Mouse (Mus musculus) limb, embryonic 12.5 days (tissue): ENCODE data around the gene Rpsa. TPM values are rescaled to one million over a fixed set of nuclear protein-coding genes. Genes with fewer than 3 reads are reported as not detected.

ENCODE experiments used
- ATAC-seq: fragments of 200-750 bp; cut with Nextera tagmentation; 2 replicates; pipeline ENCODE4 v1.8.0; 2017; ENCODE audit warnings: low read depth, moderate TSS enrichment; ENCODE audit not compliant: insufficient number of reproducible peaks, insufficient read depth, low FRiP score, low TSS enrichment
- H3K27ac ChIP-seq: fragments of 300-500 bp; sonication (generic); 2 replicates; pipeline ENCODE4 v1.5.1; 2016; ENCODE audit warnings: mild to moderate bottlenecking, moderate library complexity
- H3K27me3 ChIP-seq: fragments of 300-500 bp; sonication (generic); 2 replicates; pipeline ENCODE4 v1.6.1; 2016; ENCODE audit warnings: mild to moderate bottlenecking, moderate library complexity
- H3K36me3 ChIP-seq: fragments of 300-500 bp; sonication (generic); 2 replicates; pipeline ENCODE4 v1.6.1; 2016; ENCODE audit warnings: mild to moderate bottlenecking, moderate library complexity
- H3K4me1 ChIP-seq: fragments of 300-500 bp; sonication (generic); replicated peaks from 2 replicates; pipeline ENCODE4 v1.6.1; 2016
- H3K4me2 ChIP-seq: fragments of 300-500 bp; sonication (generic); 2 replicates; pipeline ENCODE4 v1.6.1; 2016; ENCODE audit warnings: mild to moderate bottlenecking, moderate library complexity
- H3K4me3 ChIP-seq: fragments of 300-500 bp; sonication (generic); replicated peaks from 2 replicates; pipeline ENCODE4 v1.5.1; 2016; ENCODE audit warnings: mild to moderate bottlenecking
- H3K9ac ChIP-seq: fragments of 300-500 bp; sonication (generic); replicated peaks from 2 replicates; pipeline ENCODE4 v1.6.1; 2016; ENCODE audit warnings: mild to moderate bottlenecking, moderate library complexity
- H3K9me3 ChIP-seq: fragments of 300-500 bp; sonication (generic); 2 replicates; pipeline ENCODE4 v1.6.1; 2016; ENCODE audit warnings: mild to moderate bottlenecking, moderate library complexity
- WGBS: fragments of 180-500 bp; shearing (Covaris S2); methylation state at CpG from one replicate; pipeline ENCODE4 v1.1.7; 2016; 5-methylcytosine and 5-hydroxymethylcytosine counted together
- polyA plus RNA-seq: library from polyadenylated mRNA; unstranded; fragments of >200 nt; fragmentation: Nextera tagmentation; extraction: Ambion mirVana; gene quantifications from 2 replicates; pipeline ENCODE4 v1.2.1, GENCODE M21; 2016

Rpsa gene
- polyA plus RNA-seq, 1 experiment from 2014 or later: 1,159 TPM

DNA sequence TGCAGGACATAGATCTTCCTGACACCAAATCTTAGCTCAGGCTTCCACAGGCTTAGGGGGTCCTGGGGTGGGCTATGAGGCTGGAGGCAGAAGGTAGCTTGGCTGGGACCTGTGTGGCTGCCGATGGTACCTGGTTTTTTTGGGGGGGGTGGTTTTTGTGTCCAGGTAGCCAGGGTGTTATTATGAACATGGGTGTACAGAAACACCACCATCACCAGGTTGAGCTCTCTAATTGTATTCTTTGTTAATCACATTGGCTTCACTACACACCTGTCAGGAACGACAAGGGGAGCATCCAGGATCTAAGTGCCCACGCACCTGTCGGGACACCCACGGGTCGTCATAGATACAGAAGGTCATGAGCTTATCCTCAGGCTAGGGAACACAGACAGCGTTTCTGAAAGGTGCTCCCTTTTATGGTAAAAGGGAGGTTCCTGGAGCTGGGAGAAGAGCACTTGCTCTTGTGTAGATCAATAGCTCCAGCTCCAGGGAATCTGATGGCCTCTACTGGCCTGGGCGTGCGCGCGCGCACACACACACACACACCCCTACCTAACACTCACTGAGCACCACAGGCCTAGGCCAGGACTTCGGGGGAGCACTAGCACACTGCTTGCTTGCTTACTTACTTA is 7.2 kb downstream of the Rpsa start:
- peaks cover 35% of the 10 kb centered on the region for H3K36me3 ChIP-seq
- WGBS: 85% methylated on average over 13 of the region's 13 CpGs
- no peak overlapping the region for H3K4me3 ChIP-seq
- H3K4me1 ChIP-seq: no peaks in the 10 kb centered on the region
- H3K27me3 ChIP-seq: no peaks in the 10 kb centered on the region
- H3K9me3 ChIP-seq: no peaks in the 10 kb centered on the region
- H3K4me2 ChIP-seq: no peak overlapping the region
- no peak overlapping the region for H3K9ac ChIP-seq
- ATAC-seq: no peak; the same call in 1 of the 2 replicates
- H3K27ac ChIP-seq: no peak overlapping the region

DNA sequence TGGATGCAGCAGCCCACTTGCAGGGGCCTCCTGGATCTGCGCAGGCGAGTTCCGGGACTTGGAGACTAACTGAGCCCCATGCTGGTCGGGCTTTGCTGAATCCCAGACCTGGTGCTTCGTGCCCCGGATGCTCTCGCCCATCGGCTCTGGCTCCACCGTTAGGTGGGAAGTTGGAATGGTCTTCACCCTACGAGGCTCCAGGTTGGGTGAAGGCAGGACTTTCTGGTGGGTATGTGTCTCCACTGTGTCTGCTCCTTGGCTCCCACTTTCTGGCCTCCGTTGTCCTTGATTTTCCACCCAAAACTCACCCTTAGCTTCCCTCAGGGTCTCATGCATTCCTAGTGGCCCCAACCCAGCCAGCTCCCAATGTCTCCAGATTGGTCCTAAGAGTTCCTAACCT is 8.0 kb downstream of the Rpsa start:
- H3K4me2 ChIP-seq: no peak overlapping the region
- 91% methylated on average over 11 of the region's 11 CpGs for WGBS
- no peak overlapping the region for H3K9ac ChIP-seq
- no peak for ATAC-seq
- no peak overlapping the region for H3K4me3 ChIP-seq
- no peaks in the 10 kb centered on the region for H3K9me3 ChIP-seq
- H3K27ac ChIP-seq: no peak overlapping the region
- H3K36me3 ChIP-seq: peaks cover 27% of the 10 kb centered on the region
- no peaks in the 10 kb centered on the region for H3K27me3 ChIP-seq
- no peaks in the 10 kb centered on the region for H3K4me1 ChIP-seq

DNA sequence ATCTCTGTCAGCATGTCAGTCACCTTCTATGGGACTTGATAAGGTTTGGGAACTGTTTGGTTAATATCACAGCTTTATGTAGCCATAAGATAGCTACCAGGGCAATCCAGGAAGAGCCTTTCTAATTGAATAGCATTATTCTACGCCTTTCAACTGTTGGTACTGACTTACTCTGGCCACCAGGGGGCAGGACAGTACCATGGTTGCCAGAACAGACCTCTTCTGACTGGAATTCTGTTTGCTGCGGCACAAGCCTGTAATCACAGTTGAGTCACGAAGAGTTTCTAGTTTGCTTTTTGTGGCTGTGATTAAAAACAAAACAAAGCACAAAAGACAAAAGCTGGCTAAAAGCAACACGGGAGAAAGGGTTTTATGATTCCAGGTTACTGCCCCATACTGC is 13.2 kb downstream of the Rpsa start:
- Histone ChIP-seq H3K27ac (no peak overlapping the region), H3K36me3 (no peaks in the 10 kb centered on the region), H3K9me3 (no peaks in the 10 kb centered on the region), H3K4me2 (no peak overlapping the region), H3K27me3 (0 out of 2 replicates have a peak, but pooled peaks cover 3% of the 10 kb centered on the region), H3K9ac (no peak overlapping the region), H3K4me1 (no peaks in the 10 kb centered on the region), H3K4me3 (no peak overlapping the region)
- WGBS: 10% methylated on average over 4 of the region's 4 CpGs
- no peak for ATAC-seq

DNA sequence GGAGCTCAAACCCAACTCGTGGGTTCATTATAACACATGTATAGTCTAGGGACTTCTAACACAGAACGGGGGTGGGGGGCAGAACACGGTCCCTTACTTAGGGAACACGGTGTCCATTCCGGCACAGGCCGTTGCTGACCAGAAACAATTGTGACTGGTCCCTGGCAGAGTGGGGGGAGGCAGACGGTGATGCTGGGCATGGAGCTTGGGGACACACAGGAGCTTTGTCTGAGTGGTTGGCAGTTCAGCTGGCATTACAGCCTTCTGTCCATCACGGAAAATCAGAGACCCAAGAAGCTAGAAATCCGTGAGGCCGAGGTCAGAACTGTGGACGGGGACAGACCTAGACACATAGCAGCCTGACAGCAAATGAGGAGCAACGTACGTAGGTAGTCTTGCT is 17.0 kb downstream of the Rpsa start:
- ATAC-seq: no peak

DNA sequence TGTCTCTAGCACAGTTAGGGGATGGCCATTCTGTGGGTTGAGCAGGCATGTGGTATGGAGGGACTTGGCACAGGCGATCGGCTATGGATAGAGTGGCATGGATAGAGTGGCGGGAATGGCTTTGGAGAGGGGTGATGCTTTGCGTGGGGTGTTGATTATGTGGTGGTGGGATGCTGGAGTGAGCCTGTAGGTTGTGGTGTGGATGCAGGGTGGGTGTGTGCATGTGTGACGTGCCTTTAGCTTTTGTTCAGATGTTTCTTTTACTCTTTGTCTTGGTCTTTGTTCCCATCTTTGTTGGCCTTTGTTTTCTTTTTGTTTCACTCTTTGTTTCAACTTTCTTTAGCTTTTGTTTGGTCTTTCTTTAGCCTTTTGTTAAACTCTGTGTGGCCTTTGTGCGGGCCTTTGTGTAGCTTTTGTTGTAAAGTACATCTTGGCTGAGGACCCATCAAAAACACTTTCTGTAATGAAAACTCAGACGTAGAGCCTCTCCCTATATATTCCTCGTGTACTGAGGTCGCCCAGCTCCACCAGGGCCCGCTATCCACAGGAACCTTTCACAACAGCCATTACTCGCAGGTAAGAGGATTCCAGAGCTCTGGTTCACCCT is 21.8 kb downstream of the Rpsa start, which contains the start of gene Mobp:
Mobp (plus strand) TSS at position 486 of the 607 bp plus-strand sequence.
- no peak for ATAC-seq
- Histone ChIP-seq H3K4me1 (no peaks in the 10 kb centered on the region), H3K9ac (no peak within 1 kb of the TSS), H3K27me3 (peaks cover 3% of the 10 kb centered on the region; the same call in 1 of the 2 replicates), H3K27ac (no peak within 1 kb of the TSS), H3K4me3 (no peak within 1 kb of the TSS), H3K36me3 (no peaks in the 10 kb centered on the region), H3K4me2 (no peak within 1 kb of the TSS), H3K9me3 (no peaks in the 10 kb centered on the region)
- 84% methylated on average over 11 of the region's 11 CpGs for WGBS

More for the DNA sequence above, 17.0 kb downstream of the Rpsa start:
- Histone ChIP-seq H3K4me2 (no peak overlapping the region), H3K4me3 (no peak overlapping the region), H3K27me3 (0 out of 2 replicates have a peak, but pooled peaks cover 3% of the 10 kb centered on the region), H3K9ac (no peak overlapping the region), H3K27ac (no peak overlapping the region), H3K4me1 (no peaks in the 10 kb centered on the region), H3K36me3 (no peaks in the 10 kb centered on the region), H3K9me3 (no peaks in the 10 kb centered on the region)
- WGBS: 86% methylated on average over 13 of the region's 13 CpGs

DNA sequence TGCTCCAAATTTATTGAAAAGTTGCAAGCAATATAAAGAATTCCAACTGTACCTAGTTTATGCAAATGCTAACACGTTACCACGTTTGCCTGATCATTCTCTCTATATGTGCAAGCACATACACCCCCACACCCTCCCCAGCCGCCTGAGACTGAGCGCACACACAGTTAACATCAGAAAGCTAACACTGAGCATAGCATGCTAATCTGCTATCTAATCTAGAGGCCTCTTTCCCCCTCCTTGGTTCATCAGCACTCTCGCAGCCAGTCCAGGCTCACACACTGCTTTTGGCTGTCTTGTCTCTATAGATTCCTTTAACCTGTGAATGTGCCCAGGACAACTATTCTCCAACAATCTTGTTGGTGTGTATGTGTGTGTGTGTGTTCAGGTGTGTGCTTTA is 23.7 kb downstream of the Rpsa start:
- WGBS: 84% methylated on average over 5 of the region's 5 CpGs

DNA sequence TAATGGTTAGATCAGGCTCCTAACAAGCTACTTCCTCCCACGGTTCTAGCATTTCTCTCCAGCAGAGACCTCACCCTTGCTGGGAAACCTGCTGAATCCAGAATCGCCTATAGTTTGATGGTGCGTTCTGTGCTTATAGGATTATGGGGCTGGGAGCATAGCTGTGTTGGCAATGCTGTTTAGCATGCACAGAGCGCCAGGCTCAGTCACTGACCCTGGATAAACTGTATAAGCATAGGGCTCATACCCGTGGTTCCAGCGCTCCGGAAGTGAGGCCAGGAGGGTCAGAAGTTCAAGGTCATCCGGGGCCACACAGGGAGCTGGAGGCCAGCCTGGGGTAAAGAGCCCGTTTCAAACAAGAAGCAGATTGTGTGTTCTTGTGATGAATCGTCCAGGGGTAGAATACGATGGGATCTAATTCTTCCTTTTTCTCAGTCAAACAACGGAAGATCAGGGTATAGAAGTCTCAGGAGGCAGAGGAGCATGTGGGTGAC is 24.5 kb downstream of the Rpsa start:
- H3K9ac ChIP-seq: no peak overlapping the region
- ATAC-seq: no peak
- H3K27ac ChIP-seq: no peak overlapping the region
- no peaks in the 10 kb centered on the region for H3K36me3 ChIP-seq
- H3K4me2 ChIP-seq: no peak overlapping the region
- WGBS: 80% methylated on average over 12 of the region's 12 CpGs
- H3K27me3 ChIP-seq: peaks cover 3% of the 10 kb centered on the region; the same call in 1 of the 2 replicates
- no peak overlapping the region for H3K4me3 ChIP-seq
- H3K9me3 ChIP-seq: no peaks in the 10 kb centered on the region
- no peaks in the 10 kb centered on the region for H3K4me1 ChIP-seq

More for the DNA sequence above, 23.7 kb downstream of the Rpsa start:
- H3K9ac ChIP-seq: no peak overlapping the region
- ATAC-seq: no peak
- no peak overlapping the region for H3K4me2 ChIP-seq
- H3K36me3 ChIP-seq: no peaks in the 10 kb centered on the region
- H3K9me3 ChIP-seq: no peaks in the 10 kb centered on the region
- H3K27me3 ChIP-seq: peaks cover 3% of the 10 kb centered on the region; the same call in 1 of the 2 replicates
- H3K4me3 ChIP-seq: no peak overlapping the region
- no peaks in the 10 kb centered on the region for H3K4me1 ChIP-seq
- H3K27ac ChIP-seq: no peak overlapping the region

DNA sequence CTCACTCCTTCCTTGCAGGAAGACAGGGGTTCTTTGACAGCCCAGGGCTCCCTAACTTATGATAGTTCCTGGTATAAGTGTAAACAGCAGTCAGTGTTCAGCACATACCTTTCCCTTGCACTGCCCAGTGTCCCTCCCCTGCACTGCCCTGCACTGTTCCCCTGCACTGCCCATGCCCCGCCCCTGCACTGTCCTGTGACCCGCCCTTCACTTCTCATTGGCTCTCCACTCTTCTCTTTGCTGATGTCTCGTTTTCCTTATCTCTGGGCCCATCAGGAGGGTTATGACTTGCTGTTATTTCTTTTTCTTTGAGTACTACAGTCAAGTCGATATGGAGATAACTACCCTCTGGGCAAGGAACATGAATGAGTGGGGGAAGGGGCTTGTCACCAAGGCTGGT is 30.6 kb downstream of the Rpsa start:
- Histone ChIP-seq H3K4me1 (no peaks in the 10 kb centered on the region), H3K4me3 (no peak overlapping the region), H3K36me3 (no peaks in the 10 kb centered on the region), H3K4me2 (no peak overlapping the region), H3K9ac (no peak overlapping the region), H3K27ac (no peak overlapping the region), H3K9me3 (no peaks in the 10 kb centered on the region), H3K27me3 (no peaks in the 10 kb centered on the region)
- ATAC-seq: no peak
- WGBS: 50% methylated on average over 4 of the region's 4 CpGs

DNA sequence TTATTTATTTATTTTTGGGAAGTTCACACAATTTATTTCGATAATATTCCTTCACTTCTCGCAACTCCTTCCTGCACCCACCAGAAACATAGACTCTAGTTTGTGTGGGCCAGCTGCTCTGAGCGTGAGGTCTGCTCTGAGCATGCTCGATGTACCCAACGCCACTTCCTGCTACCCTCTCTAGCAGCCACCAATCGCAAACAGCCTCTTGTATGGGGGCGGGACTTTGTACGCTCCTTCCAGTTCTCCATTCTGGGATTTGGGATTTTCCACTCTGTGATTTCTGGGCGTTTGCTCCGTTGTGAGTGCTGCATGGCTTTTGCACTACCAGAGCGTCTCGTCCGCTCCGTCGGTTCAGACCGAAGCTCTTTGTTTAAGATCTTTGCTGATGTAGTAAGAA is 36.4 kb downstream of the Rpsa start:
- no peaks in the 10 kb centered on the region for H3K4me1 ChIP-seq
- 88% methylated on average over 16 of the region's 16 CpGs for WGBS

DNA sequence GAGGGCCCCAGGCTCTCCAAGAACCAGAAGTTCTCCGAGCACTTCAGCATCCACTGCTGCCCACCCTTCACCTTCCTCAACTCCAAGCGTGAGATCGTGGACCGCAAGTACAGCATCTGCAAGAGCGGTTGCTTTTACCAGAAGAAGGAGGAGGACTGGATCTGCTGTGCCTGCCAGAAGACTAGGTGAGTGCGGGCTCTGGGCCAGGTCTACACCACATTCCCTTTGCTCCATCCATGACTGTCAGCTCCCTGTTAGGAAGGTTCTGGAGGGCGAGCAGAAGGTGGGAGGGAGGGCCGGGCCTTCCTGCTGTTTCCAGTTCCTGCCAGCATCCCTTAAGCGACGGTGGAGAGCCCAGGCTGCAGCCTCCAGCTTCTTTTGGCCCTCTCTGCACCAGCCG is 40.3 kb downstream of the Rpsa start:
- no peak overlapping the region for H3K4me3 ChIP-seq
- H3K27ac ChIP-seq: no peak overlapping the region
- WGBS: 68% methylated on average over 11 of the region's 11 CpGs
- peaks cover 7% of the 10 kb centered on the region; the same call in 1 of the 2 replicates for H3K9me3 ChIP-seq
- H3K27me3 ChIP-seq: peaks cover 22% of the 10 kb centered on the region
- no peaks in the 10 kb centered on the region for H3K36me3 ChIP-seq
- H3K9ac ChIP-seq: no peak overlapping the region
- no peak overlapping the region for H3K4me2 ChIP-seq
- H3K4me1 ChIP-seq: no peaks in the 10 kb centered on the region
- no peak for ATAC-seq

More for the DNA sequence above, 36.4 kb downstream of the Rpsa start:
- no peak for ATAC-seq
- Histone ChIP-seq H3K27ac (no peak overlapping the region), H3K36me3 (no peaks in the 10 kb centered on the region), H3K9ac (no peak overlapping the region), H3K4me2 (no peak overlapping the region), H3K27me3 (peaks cover 15% of the 10 kb centered on the region), H3K4me3 (no peak overlapping the region), H3K9me3 (no peaks in the 10 kb centered on the region)

DNA sequence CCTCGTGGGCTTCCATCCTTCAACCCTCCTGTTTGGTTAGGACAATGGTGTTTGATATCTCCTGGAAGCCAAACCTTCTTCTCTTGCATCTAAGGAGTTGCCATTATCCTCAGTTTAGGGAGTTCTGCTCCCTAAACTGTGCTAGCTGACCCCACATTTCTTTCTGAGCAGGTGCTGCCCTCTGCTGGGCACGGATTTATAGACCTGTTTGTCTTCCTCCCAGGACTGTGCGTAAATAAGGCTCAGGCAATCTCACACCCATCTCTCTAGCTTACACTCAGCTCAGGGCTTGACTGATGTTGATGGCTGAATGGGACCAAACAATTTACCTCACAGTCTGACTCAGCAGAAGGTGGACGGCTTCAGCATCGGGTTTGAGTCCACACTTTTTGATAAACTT is 43.8 kb downstream of the Rpsa start:
- no peak overlapping the region for H3K4me3 ChIP-seq
- H3K4me1 ChIP-seq: no peaks in the 10 kb centered on the region
- H3K36me3 ChIP-seq: no peaks in the 10 kb centered on the region
- 41% methylated on average over 5 of the region's 5 CpGs for WGBS
- H3K27me3 ChIP-seq: peaks cover 22% of the 10 kb centered on the region
- no peak overlapping the region for H3K27ac ChIP-seq
- H3K9ac ChIP-seq: no peak overlapping the region
- no peak overlapping the region for H3K4me2 ChIP-seq
- ATAC-seq: no peak
- peaks cover 8% of the 10 kb centered on the region; the same call in 1 of the 2 replicates for H3K9me3 ChIP-seq
